Mouse (Mus musculus): ENCODE data around the gene Pkdrej. TPM values are rescaled to one million over a fixed set of nuclear protein-coding genes. Genes with fewer than 3 reads are reported as not detected.
"Not testable (repeated sequence)": the region's sequence is repeated elsewhere in the genome, so short reads cannot be mapped to it uniquely, and the experiment has no call there.

The Pkdrej gene
- polyA plus RNA-seq (2015; fragmentation: Nextera tagmentation; extraction: Ambion mirVana): 0.10 and 0.14 TPM in 2 replicates

GRCm38 (mm10) chr15:85821203-85822010 is at the start of gene Pkdrej:
TSS of gene Pkdrej (minus strand) at chr15:85821734.
- no peaks in the 10 kb centered on the region for H3K36me3 ChIP-seq (ENCODE audit: control insufficient read depth, insufficient read depth, low read length)
- peak within 1 kb of the TSS; percentile 54 for H3K4me3 ChIP-seq (ENCODE audit: low read length)
- H3K9ac ChIP-seq (ENCODE audit: low read length): peak within 1 kb of the TSS; percentile 74
- H3K9me3 ChIP-seq (ENCODE audit: control insufficient read depth, low read length): peaks cover 9% of the 10 kb centered on the region
- peak within 1 kb of the TSS; percentile 91 for H3K4me2 ChIP-seq (ENCODE audit: low read depth, low read length)
- H3K4me1 ChIP-seq (replicated peaks; ENCODE audit: control insufficient read depth, insufficient read depth, low read length): peaks cover 6% of the 10 kb centered on the region; the same call in 1 of the 2 replicates
- peak; percentile 81 for ATAC-seq (ENCODE audit: low read depth)
- H3K27ac ChIP-seq (ENCODE audit: low read length): no peak within 1 kb of the TSS
- WGBS: 2% methylated on average over 53 of the region's 65 CpGs
- no peaks in the 10 kb centered on the region; the same call in 1 of the 2 replicates for H3K27me3 ChIP-seq (ENCODE audit: control insufficient read depth, insufficient read depth, low read depth, low read length)

- no peak overlapping the region for H3K4me2 ChIP-seq (ENCODE audit: low read depth, low read length)
- H3K27ac ChIP-seq (ENCODE audit: low read length): no peak overlapping the region
- no peaks in the 10 kb centered on the region for H3K4me1 ChIP-seq (replicated peaks; ENCODE audit: control insufficient read depth, insufficient read depth, low read length)
- no peak overlapping the region for H3K4me3 ChIP-seq (ENCODE audit: low read length)
- no peaks in the 10 kb centered on the region for H3K27me3 ChIP-seq (ENCODE audit: control insufficient read depth, insufficient read depth, low read depth, low read length)
- peaks cover 69% of the 10 kb centered on the region for H3K36me3 ChIP-seq (ENCODE audit: control insufficient read depth, insufficient read depth, low read length)
- ATAC-seq (ENCODE audit: low read depth): peak; percentile 45; the same call in 1 of the 2 replicates
- no peaks in the 10 kb centered on the region for H3K9me3 ChIP-seq (ENCODE audit: control insufficient read depth, low read length)
- no peak overlapping the region for H3K9ac ChIP-seq (ENCODE audit: low read length)
- WGBS: 41% methylated on average over 6 of the region's 6 CpGs
Observed at GRCm38 (mm10) chr15:85867696-85868095, 46.2 kb upstream of the Pkdrej start.

GRCm38 (mm10) chr15:85865913-85866312 is 44.4 kb upstream of the Pkdrej start:
- H3K27ac ChIP-seq (ENCODE audit: low read length); H3K27me3 ChIP-seq (ENCODE audit: control insufficient read depth, insufficient read depth, low read depth, low read length); H3K4me3 ChIP-seq (ENCODE audit: low read length); H3K4me1 ChIP-seq (replicated peaks; ENCODE audit: control insufficient read depth, insufficient read depth, low read length); H3K9me3 ChIP-seq (ENCODE audit: control insufficient read depth, low read length); H3K4me2 ChIP-seq (ENCODE audit: low read depth, low read length); H3K9ac ChIP-seq (ENCODE audit: low read length); ATAC-seq (ENCODE audit: low read depth): not testable (repeated sequence)
- peaks cover 58% of the 10 kb centered on the region for H3K36me3 ChIP-seq (ENCODE audit: control insufficient read depth, insufficient read depth, low read length)
- WGBS: 90% methylated on average over 7 of the region's 7 CpGs

- Histone ChIP-seq H3K4me2 (ENCODE audit: low read depth, low read length) (peak within 1 kb of the TSS; percentile 89), H3K36me3 (ENCODE audit: control insufficient read depth, insufficient read depth, low read length) (peaks cover 18% of the 10 kb centered on the region), H3K9ac (ENCODE audit: low read length) (peak within 1 kb of the TSS; percentile 83), H3K27ac (ENCODE audit: low read length) (peak within 1 kb of the TSS; percentile 58), H3K9me3 (ENCODE audit: control insufficient read depth, low read length) (no peaks in the 10 kb centered on the region), H3K27me3 (ENCODE audit: control insufficient read depth, insufficient read depth, low read depth, low read length) (no peaks in the 10 kb centered on the region), H3K4me3 (ENCODE audit: low read length) (peak within 1 kb of the TSS; percentile 79), H3K4me1 (replicated peaks; ENCODE audit: control insufficient read depth, insufficient read depth, low read length) (peaks cover 17% of the 10 kb centered on the region)
- under 1% methylated on average over 42 of the region's 42 CpGs for WGBS
- peak; percentile 100 for ATAC-seq (ENCODE audit: low read depth)
Observed at GRCm38 (mm10) chr15:85859490-85860031, 38.0 kb upstream of the Pkdrej start, which contains the start of gene Gtse1. TSS of gene Gtse1 (plus strand) at chr15:85859745.

GRCm38 (mm10) chr15:85858980-85859489 is 37.5 kb upstream of the Pkdrej start:
- Histone ChIP-seq H3K36me3 (ENCODE audit: control insufficient read depth, insufficient read depth, low read length) (peaks cover 14% of the 10 kb centered on the region), H3K9me3 (ENCODE audit: control insufficient read depth, low read length) (no peaks in the 10 kb centered on the region), H3K9ac (ENCODE audit: low read length) (peak overlapping the region; percentile 83), H3K4me3 (ENCODE audit: low read length) (peak overlapping the region; percentile 79), H3K27ac (ENCODE audit: low read length) (peak overlapping the region; percentile 43), H3K27me3 (ENCODE audit: control insufficient read depth, insufficient read depth, low read depth, low read length) (no peaks in the 10 kb centered on the region), H3K4me2 (ENCODE audit: low read depth, low read length) (peak overlapping the region; percentile 89), H3K4me1 (replicated peaks; ENCODE audit: control insufficient read depth, insufficient read depth, low read length) (peaks cover 17% of the 10 kb centered on the region)
- WGBS: 8% methylated on average over 15 of the region's 15 CpGs
- peak; percentile 18; the same call in 1 of the 2 replicates for ATAC-seq (ENCODE audit: low read depth)

- ATAC-seq (ENCODE audit: low read depth): no peak
- no peak overlapping the region for H3K27ac ChIP-seq (ENCODE audit: low read length)
- H3K4me3 ChIP-seq (ENCODE audit: low read length): no peak overlapping the region
- WGBS: 72% methylated on average over 12 of the region's 12 CpGs
- no peaks in the 10 kb centered on the region for H3K9me3 ChIP-seq (ENCODE audit: control insufficient read depth, low read length)
- no peaks in the 10 kb centered on the region for H3K36me3 ChIP-seq (ENCODE audit: control insufficient read depth, insufficient read depth, low read length)
- H3K4me1 ChIP-seq (replicated peaks; ENCODE audit: control insufficient read depth, insufficient read depth, low read length): no peaks in the 10 kb centered on the region
- no peaks in the 10 kb centered on the region for H3K27me3 ChIP-seq (ENCODE audit: control insufficient read depth, insufficient read depth, low read depth, low read length)
- H3K9ac ChIP-seq (ENCODE audit: low read length): no peak overlapping the region
- H3K4me2 ChIP-seq (ENCODE audit: low read depth, low read length): no peak overlapping the region
Observed at GRCm38 (mm10) chr15:85851656-85852392, 30.3 kb upstream of the Pkdrej start.

GRCm38 (mm10) chr15:85845071-85845470 is 23.5 kb upstream of the Pkdrej start:
- Histone ChIP-seq H3K36me3 (ENCODE audit: control insufficient read depth, insufficient read depth, low read length) (no peaks in the 10 kb centered on the region), H3K27ac (ENCODE audit: low read length) (no peak overlapping the region), H3K4me2 (ENCODE audit: low read depth, low read length) (no peak overlapping the region), H3K4me1 (replicated peaks; ENCODE audit: control insufficient read depth, insufficient read depth, low read length) (no peaks in the 10 kb centered on the region), H3K4me3 (ENCODE audit: low read length) (no peak overlapping the region), H3K27me3 (ENCODE audit: control insufficient read depth, insufficient read depth, low read depth, low read length) (no peaks in the 10 kb centered on the region), H3K9me3 (ENCODE audit: control insufficient read depth, low read length) (no peaks in the 10 kb centered on the region), H3K9ac (ENCODE audit: low read length) (no peak overlapping the region)
- no peak for ATAC-seq (ENCODE audit: low read depth)

- Histone ChIP-seq H3K4me1 (replicated peaks; ENCODE audit: control insufficient read depth, insufficient read depth, low read length) (no peaks in the 10 kb centered on the region), H3K4me3 (ENCODE audit: low read length) (no peak overlapping the region), H3K4me2 (ENCODE audit: low read depth, low read length) (no peak overlapping the region), H3K9me3 (ENCODE audit: control insufficient read depth, low read length) (no peaks in the 10 kb centered on the region), H3K27ac (ENCODE audit: low read length) (no peak overlapping the region), H3K27me3 (ENCODE audit: control insufficient read depth, insufficient read depth, low read depth, low read length) (no peaks in the 10 kb centered on the region), H3K9ac (ENCODE audit: low read length) (no peak overlapping the region), H3K36me3 (ENCODE audit: control insufficient read depth, insufficient read depth, low read length) (no peaks in the 10 kb centered on the region)
- no peak for ATAC-seq (ENCODE audit: low read depth)
- 66% methylated on average over 5 of the region's 5 CpGs for WGBS
Observed at GRCm38 (mm10) chr15:85841796-85842360, 20.3 kb upstream of the Pkdrej start.
